Mouse (Mus musculus) WW6 (cell line): ENCODE data around the gene Nfkbid.
"Not testable (repeated sequence)": the region's sequence is repeated elsewhere in the genome, so short reads cannot be mapped to it uniquely, and the experiment has no call there.

Experiments
- DNase-seq: peaks from one replicate; pipeline ENCODE4 v3.0.0-alpha.2; 2013; ENCODE audit warnings: low read depth, low spot score

Gene Nfkbid

GRCm38 (mm10) chr7:30464816-30465300 is 43.3 kb downstream of the Nfkbid start:
- no peak for DNase-seq

DNA sequence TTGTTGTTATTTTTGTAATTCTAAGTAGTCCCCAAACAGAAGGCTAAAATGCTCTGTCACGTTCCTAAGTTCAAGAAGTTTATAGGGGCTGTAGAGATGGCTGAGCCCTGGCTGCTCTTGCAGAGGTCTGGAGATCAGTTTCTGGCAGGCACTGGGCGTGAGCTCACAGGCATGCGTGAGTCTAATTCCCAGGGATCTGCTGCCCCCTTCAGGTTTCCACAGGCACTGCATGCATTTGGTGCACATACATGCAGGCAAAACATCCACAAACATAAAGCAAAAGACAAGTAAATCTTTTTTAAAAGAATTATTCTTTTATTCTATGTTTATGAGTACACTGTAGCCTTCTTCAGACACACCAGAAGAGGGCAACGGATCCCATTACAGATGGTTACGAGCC is 50.9 kb downstream of the Nfkbid start:
- no peak for DNase-seq

DNA sequence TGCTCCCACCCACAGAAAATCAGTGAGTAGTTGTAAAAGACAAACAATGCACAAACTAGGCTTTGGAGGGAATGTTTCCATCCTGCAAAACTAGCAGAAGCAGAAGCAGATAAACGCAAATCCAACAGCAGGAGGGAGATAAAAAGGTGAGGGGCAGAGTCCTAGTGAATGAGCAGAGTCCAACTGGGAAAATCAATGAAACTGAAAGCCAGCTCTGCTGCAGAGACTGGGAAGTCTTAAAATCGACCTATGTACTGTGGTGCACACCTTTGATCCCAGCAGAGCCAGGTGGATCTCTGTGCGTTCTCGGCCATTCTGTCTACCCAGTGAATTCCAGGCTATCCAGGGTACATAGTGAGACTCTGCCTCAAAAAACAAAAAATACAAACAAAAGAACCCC is 53.5 kb downstream of the Nfkbid start:
- no peak for DNase-seq

DNA sequence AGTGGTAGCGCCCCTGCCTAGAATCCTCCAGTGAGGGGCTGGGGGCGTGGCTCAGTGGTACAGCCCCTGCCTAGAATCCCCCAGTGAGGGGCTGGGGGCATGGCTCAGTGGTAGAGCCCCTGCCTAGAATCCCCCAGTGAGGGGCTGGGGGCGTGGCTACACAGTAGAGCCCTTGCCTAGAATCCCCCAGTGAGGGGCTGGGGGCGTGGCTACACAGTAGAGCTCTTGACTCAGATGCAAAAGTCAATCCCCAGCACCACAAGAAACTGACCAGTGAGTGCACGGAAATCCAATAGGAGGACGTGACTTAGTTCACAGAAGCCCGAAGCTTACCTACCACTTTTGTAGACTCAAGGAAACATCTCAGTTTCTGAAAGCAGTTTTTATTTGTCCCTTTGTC is 54.6 kb downstream of the Nfkbid start:
- not testable (repeated sequence) for DNase-seq

DNA sequence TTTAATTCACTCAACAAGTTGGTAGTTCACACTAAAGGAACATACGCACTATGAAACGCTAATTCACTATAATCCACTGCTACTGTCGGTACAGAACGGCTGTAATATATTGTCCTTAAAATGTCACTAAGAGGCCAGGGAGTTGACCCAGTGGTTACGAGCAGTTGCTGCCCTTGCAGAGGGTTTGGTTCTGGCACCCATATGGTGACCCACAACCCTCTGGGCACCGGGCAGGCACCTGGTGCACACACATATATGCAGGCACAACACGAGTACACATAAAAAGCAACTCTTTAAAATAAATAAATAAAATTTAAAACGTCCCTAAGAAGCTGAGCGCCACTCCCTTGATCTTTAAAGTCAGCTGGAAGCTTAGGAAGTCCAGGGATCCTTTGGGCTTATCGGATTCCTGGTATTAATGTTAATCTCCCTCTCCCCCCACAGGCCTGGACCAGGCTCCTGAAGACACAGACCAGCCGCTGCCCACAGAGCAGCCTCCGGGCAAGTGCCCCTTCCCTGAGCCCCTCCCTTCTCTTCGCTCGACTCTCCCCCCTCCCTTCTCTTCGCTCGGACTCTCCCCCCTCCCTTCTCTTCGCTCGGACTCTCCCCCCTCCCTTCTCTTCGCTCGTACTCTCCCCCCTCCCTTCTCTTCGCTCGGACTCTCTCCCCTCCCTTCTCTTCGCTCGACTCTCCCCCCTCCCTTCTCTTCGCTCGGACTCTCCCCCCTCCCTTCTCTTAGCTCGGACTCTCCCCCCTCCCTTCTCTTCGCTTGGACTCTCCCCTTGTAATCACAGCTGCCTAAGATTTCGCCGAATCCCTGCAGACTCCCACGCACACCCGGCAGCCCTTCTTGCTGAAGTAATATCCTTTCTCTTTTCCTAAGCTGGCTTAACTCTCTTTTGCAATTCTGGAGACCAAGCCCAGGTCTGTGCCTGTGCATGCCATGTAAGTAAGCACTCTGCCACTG is 56.2 kb downstream of the Nfkbid start:
- no peak for DNase-seq
